Mouse (Mus musculus) intestine, postnatal 0 days (tissue): ENCODE measurements at regions not wholly inside any gene's neighbourhood (a gene's known extent, or its start where the extent isn't known, plus 50 kb on each side); places are given as distances from the start of the nearest gene placed in this dataset.

Source experiments
- ATAC-seq: fragments of 200-750 bp; cut with Nextera tagmentation; 2 replicates; pipeline ENCODE4 v1.8.0; 2017; ENCODE audit warnings: mild to moderate bottlenecking, moderate TSS enrichment, moderate library complexity
- H3K27ac ChIP-seq: fragments of 300-500 bp; sonication (generic); 2 replicates; pipeline ENCODE4 v1.5.1; 2014; ENCODE audit warnings: mild to moderate bottlenecking, low read depth, low read length, moderate library complexity
- H3K27me3 ChIP-seq: fragments of 300-500 bp; sonication (generic); replicated peaks from 2 replicates; pipeline ENCODE4 v1.6.1; 2014; ENCODE audit warnings: low read length, mixed read lengths; ENCODE audit not compliant: control insufficient read depth, insufficient read depth
- H3K36me3 ChIP-seq: fragments of 300-500 bp; sonication (generic); 2 replicates; pipeline ENCODE4 v1.6.1; 2014; ENCODE audit warnings: mild to moderate bottlenecking, moderate library complexity; ENCODE audit not compliant: control insufficient read depth, insufficient read depth
- H3K4me1 ChIP-seq: fragments of 300-500 bp; sonication (generic); replicated peaks from 2 replicates; pipeline ENCODE4 v1.6.1; 2014; ENCODE audit warnings: antibody characterized with exemption, low read length, mixed read lengths; ENCODE audit not compliant: control insufficient read depth, insufficient read depth
- H3K4me2 ChIP-seq: fragments of 300-500 bp; sonication (generic); replicated peaks from 2 replicates; pipeline ENCODE4 v1.6.1; 2014; ENCODE audit warnings: low read depth, mild to moderate bottlenecking, moderate library complexity
- H3K4me3 ChIP-seq: fragments of 300-500 bp; sonication (generic); 2 replicates; pipeline ENCODE4 v1.5.1; 2014; ENCODE audit warnings: low read depth, low read length
- H3K9ac ChIP-seq: fragments of 300-500 bp; sonication (generic); 2 replicates; pipeline ENCODE4 v1.6.1; 2014; ENCODE audit warnings: mild to moderate bottlenecking, low read depth, low read length
- H3K9me3 ChIP-seq: fragments of 300-500 bp; sonication (generic); 2 replicates; pipeline ENCODE4 v1.6.1; 2016; ENCODE audit warnings: mixed run types; ENCODE audit not compliant: control insufficient read depth
- CTCF ChIP-seq: sonication (generic); IDR thresholded peaks from 2 replicates; pipeline ENCODE4 v1.5.1; 2016; ENCODE audit warnings: low read depth, mild to moderate bottlenecking, control low read depth, antibody characterized with exemption, moderate library complexity
- WGBS: fragments of 180-500 bp; shearing (Covaris S2); extraction: QIAGEN DNeasy Blood & Tissue Kit; methylation state at CpG from one replicate; pipeline ENCODE4 v1.1.7; 2014; 5-methylcytosine and 5-hydroxymethylcytosine counted together

DNA sequence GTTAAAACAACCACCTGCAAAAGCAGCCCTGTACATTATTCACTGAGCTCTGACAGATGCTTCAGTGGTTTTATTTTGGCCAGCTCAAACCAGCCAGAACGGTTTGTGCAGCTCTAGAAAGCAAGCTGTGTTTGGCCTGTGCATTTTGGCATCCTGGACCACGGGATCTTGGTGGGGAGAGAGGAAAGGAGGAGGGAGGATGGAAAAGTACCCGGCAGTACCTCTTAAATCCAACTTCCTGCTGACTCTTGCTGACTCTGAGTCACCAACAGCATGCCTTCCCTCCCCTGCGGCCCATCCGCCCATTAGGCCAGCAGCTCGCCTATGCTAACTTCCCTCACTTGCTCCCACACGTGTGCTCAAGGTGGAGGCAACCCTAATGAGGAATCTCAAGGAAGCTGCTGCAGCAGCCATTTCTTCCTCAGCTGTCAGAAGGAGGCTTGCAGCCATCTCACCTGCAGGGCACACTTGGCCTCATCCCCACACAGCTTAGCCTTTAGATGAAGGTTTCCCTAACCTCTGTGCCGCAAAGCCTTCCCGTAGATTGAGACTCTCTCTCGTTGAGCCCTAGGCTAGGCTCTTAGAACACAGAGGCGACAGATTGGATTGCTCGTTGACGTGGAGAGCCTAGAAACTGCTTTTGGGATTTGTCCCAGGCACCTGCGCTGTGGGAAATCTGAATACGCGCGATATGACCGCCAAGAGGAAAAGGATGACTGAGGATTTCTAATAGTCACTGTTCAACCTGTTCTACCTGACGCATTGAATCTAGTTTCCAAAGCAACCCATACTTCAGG is 495.2 kb upstream of the Kif18a start:
- Histone ChIP-seq H3K9me3 (no peaks in the 10 kb centered on the region), H3K4me1 (no peaks in the 10 kb centered on the region), H3K36me3 (no peaks in the 10 kb centered on the region), H3K4me2 (no peak overlapping the region), H3K27me3 (no peaks in the 10 kb centered on the region), H3K27ac (no peak overlapping the region), H3K9ac (no peak overlapping the region), H3K4me3 (no peak overlapping the region)
- no peak for ATAC-seq
- 81% methylated on average over 19 of the region's 19 CpGs for WGBS
- no peak for TF ChIP-seq CTCF

- no peak for ATAC-seq
- no peaks in the 10 kb centered on the region for H3K4me1 ChIP-seq
- H3K9me3 ChIP-seq = no peaks in the 10 kb centered on the region
- no peaks in the 10 kb centered on the region for H3K36me3 ChIP-seq
- no peak overlapping the region for H3K27ac ChIP-seq
- H3K4me2 ChIP-seq = no peak overlapping the region
- TF ChIP-seq CTCF = no peak
- no peaks in the 10 kb centered on the region for H3K27me3 ChIP-seq
- WGBS = 89% methylated on average over 7 of the region's 7 CpGs
- H3K4me3 ChIP-seq = no peak overlapping the region
- no peak overlapping the region for H3K9ac ChIP-seq
Measured at GRCm38 (mm10) chr2:108789166-108789565, 491.4 kb upstream of the Kif18a start.

DNA sequence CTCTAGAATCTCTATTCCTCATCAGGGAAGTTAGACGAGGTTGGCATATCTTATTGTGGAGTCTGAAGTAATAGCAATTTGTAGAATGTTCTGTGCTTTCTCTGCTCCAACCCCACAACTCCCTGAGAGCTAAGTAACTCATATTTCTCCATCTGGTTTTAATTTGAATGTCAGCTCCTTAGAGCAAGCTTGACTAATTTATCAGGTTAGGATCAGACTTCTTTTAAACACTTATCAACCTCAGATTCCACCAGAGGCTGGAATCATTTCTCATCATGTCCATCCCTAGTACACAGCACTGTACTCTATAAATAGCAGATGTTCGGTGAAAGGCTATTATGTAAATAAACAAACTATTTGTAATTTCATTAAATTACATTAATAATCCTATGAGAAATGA is 485.4 kb upstream of the Kif18a start:
- no peaks in the 10 kb centered on the region for H3K27me3 ChIP-seq
- no peak overlapping the region for H3K27ac ChIP-seq
- H3K4me2 ChIP-seq = no peak overlapping the region
- no peaks in the 10 kb centered on the region for H3K9me3 ChIP-seq
- 58% methylated on average over 2 of the region's 2 CpGs for WGBS
- no peak for TF ChIP-seq CTCF
- H3K4me1 ChIP-seq = no peaks in the 10 kb centered on the region
- H3K36me3 ChIP-seq = no peaks in the 10 kb centered on the region
- H3K4me3 ChIP-seq = no peak overlapping the region
- no peak overlapping the region for H3K9ac ChIP-seq
- ATAC-seq = no peak

DNA sequence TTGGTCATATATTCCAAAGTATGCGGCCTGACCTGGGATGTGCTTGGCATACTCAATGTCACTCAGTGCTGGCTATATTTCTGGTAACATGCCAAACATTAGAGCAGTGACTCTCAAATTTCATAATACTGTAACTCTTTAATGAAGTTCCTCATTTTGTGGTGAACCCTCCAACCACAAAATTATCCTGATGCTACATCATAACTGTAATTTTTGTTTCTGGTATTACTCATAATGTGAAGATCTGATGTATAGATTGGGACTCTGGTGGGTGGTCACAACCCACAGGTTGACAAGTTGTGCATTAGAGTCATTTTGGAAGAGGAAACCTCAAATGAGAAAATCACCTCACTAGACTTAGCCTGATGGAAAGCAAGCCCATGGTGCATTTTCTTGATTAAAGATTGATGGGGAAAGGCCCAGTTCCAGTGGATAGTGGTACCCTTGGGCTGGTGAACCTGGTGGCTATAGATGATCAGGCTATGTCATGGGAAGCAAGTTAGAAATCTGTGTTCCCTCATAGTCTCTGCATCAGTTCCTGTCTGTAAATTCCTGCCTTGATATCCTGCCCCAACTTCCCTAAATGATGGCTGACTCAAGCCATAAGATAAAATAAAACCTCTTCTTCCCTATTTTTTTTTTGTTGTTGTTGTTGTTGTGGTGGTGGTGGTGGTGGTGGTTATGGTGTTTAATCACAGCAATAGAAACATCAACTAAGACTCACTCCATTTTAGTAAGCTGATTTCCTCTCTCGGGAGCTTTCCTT is 483.5 kb upstream of the Kif18a start:
- no peaks in the 10 kb centered on the region for H3K4me1 ChIP-seq
- WGBS = 88% methylated on average over 2 of the region's 2 CpGs

GRCm38 (mm10) chr2:108812367-108812766 is 468.2 kb upstream of the Kif18a start:
- no peaks in the 10 kb centered on the region for H3K27me3 ChIP-seq
- ATAC-seq = no peak
- H3K4me2 ChIP-seq = no peak overlapping the region
- H3K4me3 ChIP-seq = no peak overlapping the region
- no peak for TF ChIP-seq CTCF
- H3K9me3 ChIP-seq = no peaks in the 10 kb centered on the region
- H3K36me3 ChIP-seq = no peaks in the 10 kb centered on the region
- H3K9ac ChIP-seq = no peak overlapping the region
- no peaks in the 10 kb centered on the region for H3K4me1 ChIP-seq
- H3K27ac ChIP-seq = no peak overlapping the region

More for the DNA sequence above, 483.5 kb upstream of the Kif18a start:
- H3K4me2 ChIP-seq = no peak overlapping the region
- H3K27ac ChIP-seq = no peak overlapping the region
- no peaks in the 10 kb centered on the region for H3K27me3 ChIP-seq
- no peaks in the 10 kb centered on the region for H3K36me3 ChIP-seq
- H3K4me3 ChIP-seq = no peak overlapping the region
- no peaks in the 10 kb centered on the region for H3K9me3 ChIP-seq
- no peak overlapping the region for H3K9ac ChIP-seq
- TF ChIP-seq CTCF = no peak
- ATAC-seq = no peak

DNA sequence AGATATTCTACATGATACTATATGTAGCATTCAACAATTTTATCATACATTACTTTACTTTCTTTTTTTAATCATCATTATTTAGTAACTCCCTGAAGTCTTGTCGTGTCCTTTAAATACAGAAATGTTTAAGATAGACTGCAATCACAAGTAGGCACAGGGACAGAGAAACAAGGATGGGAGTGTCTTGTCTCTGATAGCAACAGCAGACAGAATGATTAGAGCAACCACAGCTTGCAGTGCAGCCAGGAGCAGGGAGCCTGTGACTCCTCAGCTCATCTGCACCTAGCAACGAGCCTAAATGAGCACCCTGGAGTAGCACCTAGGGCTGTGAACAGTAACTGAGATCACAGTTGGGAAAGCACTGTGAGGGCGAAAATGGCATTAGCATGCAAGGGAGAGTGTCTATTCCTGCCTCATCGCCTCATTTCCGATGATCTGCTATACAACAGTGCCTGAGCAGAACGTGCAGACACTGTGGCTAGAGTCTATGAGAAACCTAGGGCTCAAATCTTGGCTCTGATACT is 467.4 kb upstream of the Kif18a start:
- Histone ChIP-seq H3K27ac (no peak overlapping the region), H3K4me1 (no peaks in the 10 kb centered on the region), H3K4me3 (no peak overlapping the region), H3K9ac (no peak overlapping the region), H3K36me3 (no peaks in the 10 kb centered on the region), H3K4me2 (no peak overlapping the region), H3K9me3 (no peaks in the 10 kb centered on the region), H3K27me3 (no peaks in the 10 kb centered on the region)
- no peak for TF ChIP-seq CTCF
- ATAC-seq = no peak
- 65% methylated on average over 6 of the region's 6 CpGs for WGBS
